Mouse (Mus musculus): ENCODE measurements at regions not wholly inside any gene's neighbourhood (a gene's known extent, or its start where the extent isn't known, plus 50 kb on each side); places are given as distances from the start of the nearest gene placed in this dataset.
A peak's percentile ranks its signal among the peaks of the same experiment; 100 is the strongest.

DNA sequence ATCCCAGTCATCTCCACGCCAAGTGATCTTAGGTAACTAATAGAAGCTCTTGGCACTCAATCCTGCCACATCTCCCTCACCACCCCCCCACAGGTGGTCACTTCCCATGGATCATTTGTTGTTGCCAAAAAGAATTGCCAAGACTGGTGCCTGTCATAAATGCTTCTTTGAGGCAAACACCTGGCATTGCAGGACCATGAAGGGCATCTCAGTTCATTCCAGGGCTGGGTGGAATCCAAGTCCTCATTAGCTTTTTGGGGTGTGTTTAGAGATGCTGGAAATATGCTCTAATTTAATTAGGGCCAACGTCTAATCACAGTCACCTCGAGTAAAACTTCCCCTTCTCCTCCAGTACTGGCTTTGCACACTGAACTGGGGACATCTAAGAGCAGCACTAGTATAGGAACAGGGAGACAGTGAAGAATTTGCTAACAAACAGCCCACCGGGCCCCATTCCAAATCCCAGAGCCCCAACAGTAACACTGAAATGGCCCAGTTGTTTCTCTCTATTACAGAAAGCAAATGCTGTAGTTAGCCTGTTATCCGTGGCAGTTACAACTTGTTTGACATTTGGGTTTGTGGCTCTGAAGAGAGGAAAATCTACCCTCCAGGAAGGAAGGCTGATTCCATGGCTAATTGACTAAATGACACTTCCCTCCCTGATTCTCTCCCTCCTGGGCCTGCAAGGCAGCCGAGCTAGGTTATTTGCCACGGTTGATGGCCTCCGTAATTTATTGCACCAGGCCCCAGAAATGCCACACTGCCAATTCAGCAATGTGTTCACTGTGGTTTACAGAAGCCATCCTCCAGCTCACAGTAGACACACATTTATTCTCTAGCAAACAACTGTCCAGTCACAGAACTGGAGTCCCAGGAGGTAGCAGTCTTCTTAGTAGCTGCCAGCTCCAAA is 164.2 kb upstream of the Bdnf start:
- 43% methylated on average over 8 of the region's 8 CpGs for WGBS
- H3K9me3 ChIP-seq, result no peaks in the 10 kb centered on the region
- H3K4me3 ChIP-seq, result no peak overlapping the region
- peaks cover 16% of the 10 kb centered on the region for H3K4me1 ChIP-seq (replicated peaks)
- peak overlapping the region; percentile 31; the same call in 1 of the 2 replicates for H3K27ac ChIP-seq
- ATAC-seq (ENCODE audit: low FRiP score), result peak; percentile 93
- no peaks in the 10 kb centered on the region for H3K36me3 ChIP-seq
- H3K27me3 ChIP-seq, result 0 out of 2 replicates have a peak, but pooled peaks cover 2% of the 10 kb centered on the region
- H3K9ac ChIP-seq, result no peak overlapping the region
- no peak overlapping the region for H3K4me2 ChIP-seq

DNA sequence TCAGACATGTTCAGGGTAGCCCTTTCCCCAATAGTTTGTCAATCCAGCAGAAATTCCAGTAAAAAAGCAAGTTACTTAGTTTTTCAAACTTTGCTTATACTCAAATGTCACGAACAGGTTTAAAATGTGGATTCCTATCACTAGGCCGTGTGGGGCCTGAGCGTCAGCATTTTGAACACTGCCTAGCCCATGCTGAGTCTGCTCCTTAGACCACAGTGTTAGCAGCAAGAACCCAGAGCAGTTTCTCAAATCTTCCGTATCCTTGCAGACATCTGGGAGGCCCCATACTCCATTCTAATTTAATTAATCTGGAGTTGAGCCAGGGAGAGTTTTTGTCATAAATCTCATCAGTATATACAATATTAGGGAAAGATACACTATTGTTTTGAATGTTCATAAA is 163.4 kb upstream of the Bdnf start:
- Histone ChIP-seq H3K4me2 (no peak overlapping the region), H3K27me3 (0 out of 2 replicates have a peak, but pooled peaks cover 2% of the 10 kb centered on the region), H3K27ac (no peak overlapping the region), H3K9ac (no peak overlapping the region), H3K4me3 (no peak overlapping the region), H3K9me3 (no peaks in the 10 kb centered on the region), H3K36me3 (no peaks in the 10 kb centered on the region), H3K4me1 (replicated peaks) (peaks cover 16% of the 10 kb centered on the region)
- ATAC-seq (ENCODE audit: low FRiP score), result peak; percentile 26; the same call in 1 of the 2 replicates
- 72% methylated on average over 4 of the region's 4 CpGs for WGBS

DNA sequence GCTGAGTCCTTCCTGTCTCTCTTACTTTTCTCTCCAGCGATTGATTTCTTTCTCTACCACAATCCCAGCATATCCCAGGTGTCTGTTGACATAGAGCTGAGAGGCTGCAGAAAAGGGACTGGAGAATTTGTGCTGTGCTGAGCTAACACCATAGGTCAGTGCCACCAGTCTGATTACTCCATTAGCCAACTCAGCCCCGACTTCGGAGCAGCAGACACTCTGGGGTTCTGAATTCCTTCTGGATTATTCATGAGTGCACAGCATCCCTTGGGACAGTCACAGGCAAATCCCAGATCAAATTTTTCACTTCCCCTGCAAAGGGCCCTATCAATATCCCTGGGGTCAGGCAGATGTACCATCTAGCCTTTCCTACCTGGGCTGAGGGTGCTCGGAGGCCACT is 155.2 kb upstream of the Bdnf start:
- ATAC-seq (ENCODE audit: low FRiP score), result no peak
- Histone ChIP-seq H3K36me3 (no peaks in the 10 kb centered on the region), H3K27me3 (no peaks in the 10 kb centered on the region), H3K4me1 (replicated peaks) (no peaks in the 10 kb centered on the region), H3K27ac (no peak overlapping the region), H3K9ac (no peak overlapping the region), H3K4me2 (no peak overlapping the region), H3K4me3 (no peak overlapping the region), H3K9me3 (no peaks in the 10 kb centered on the region)
- WGBS, result 81% methylated on average over 4 of the region's 4 CpGs

DNA sequence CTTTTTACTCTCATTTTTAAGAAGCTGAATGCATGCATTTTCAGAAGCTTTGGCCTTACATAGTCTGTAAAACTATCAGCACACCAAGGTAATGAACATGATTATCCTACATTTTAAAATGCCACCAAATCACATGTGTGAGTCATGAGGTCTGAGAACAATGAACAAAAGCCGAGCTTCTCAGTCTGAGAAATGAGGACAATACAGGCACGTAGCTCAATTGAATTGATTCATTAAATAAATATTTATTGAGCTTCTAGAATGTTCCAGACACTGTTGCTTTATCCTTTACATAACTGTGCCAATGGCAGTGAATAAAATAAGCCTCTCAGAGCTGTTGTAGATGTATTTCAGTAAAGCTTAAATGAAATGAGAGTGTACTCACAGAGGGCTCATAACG is 154.0 kb upstream of the Bdnf start:
- H3K27ac ChIP-seq, result no peak overlapping the region
- no peaks in the 10 kb centered on the region for H3K4me1 ChIP-seq (replicated peaks)
- no peaks in the 10 kb centered on the region for H3K27me3 ChIP-seq
- H3K36me3 ChIP-seq, result no peaks in the 10 kb centered on the region
- no peak for ATAC-seq (ENCODE audit: low FRiP score)
- H3K4me2 ChIP-seq, result no peak overlapping the region
- no peak overlapping the region for H3K4me3 ChIP-seq
- 71% methylated on average over 3 of the region's 3 CpGs for WGBS
- H3K9me3 ChIP-seq, result no peaks in the 10 kb centered on the region
- no peak overlapping the region for H3K9ac ChIP-seq

GRCm38 (mm10) chr2:109539519-109539918 is 135.0 kb upstream of the Bdnf start:
- H3K9me3 ChIP-seq, result no peaks in the 10 kb centered on the region
- H3K27me3 ChIP-seq, result no peaks in the 10 kb centered on the region
- H3K36me3 ChIP-seq, result no peaks in the 10 kb centered on the region
- H3K9ac ChIP-seq, result no peak overlapping the region
- no peak for ATAC-seq (ENCODE audit: low FRiP score)
- no peak overlapping the region for H3K4me2 ChIP-seq
- WGBS, result 75% methylated on average over 1 of the region's 1 CpGs
- no peaks in the 10 kb centered on the region for H3K4me1 ChIP-seq (replicated peaks)
- H3K27ac ChIP-seq, result no peak overlapping the region
- H3K4me3 ChIP-seq, result no peak overlapping the region

DNA sequence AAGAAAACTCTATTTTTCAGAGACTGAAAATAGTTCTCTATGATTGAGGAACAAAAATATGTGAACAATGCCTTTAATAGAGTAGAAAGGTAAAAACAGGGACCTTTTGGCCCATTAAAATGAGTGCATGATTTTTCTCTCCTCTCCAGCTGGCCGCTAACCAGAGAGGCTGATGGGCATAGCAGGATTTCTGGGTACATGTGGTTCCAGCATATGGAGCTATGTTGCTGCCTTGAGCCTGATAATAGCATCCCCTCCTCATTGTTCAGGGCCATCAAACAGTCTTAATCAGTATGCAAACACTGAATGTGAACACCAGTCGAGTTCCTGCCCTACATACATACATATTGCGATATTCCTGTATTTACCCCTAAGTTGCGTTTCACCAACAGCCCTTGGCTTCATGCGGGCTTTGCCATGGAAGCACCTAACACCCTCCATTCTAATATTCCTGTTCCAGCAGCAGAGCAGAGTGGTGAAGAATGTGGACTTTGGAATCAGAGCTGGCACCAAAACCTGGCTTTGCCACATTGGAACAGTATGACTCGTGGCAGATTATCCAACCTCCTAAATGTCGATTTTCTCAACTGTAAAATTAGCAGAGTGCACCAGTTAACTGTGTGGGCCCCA is 127.9 kb upstream of the Bdnf start:
- Histone ChIP-seq H3K27me3 (no peaks in the 10 kb centered on the region), H3K9me3 (no peaks in the 10 kb centered on the region), H3K4me2 (no peak overlapping the region), H3K4me3 (no peak overlapping the region), H3K9ac (no peak overlapping the region), H3K36me3 (no peaks in the 10 kb centered on the region), H3K27ac (no peak overlapping the region), H3K4me1 (replicated peaks) (no peaks in the 10 kb centered on the region)
- ATAC-seq (ENCODE audit: low FRiP score), result no peak
- 91% methylated on average over 7 of the region's 7 CpGs for WGBS

DNA sequence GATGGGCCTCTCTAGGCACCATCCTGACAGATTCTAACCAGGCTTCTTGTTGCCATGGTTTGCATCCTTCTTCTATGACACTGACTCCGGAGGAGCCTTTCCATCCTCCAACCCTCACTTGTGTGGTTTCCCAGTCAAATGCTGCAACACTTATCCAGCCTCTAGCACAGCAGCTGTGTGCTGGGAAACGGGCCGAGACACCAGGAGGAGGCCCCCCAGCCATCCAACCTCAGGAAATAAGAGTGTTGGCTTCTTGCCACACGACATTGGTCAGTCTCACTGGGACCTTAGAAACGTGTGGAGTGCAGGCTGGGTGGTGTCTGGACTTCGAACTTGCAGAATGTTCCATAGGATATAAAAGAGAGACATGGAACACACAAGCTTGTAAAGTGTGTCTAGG is 119.9 kb upstream of the Bdnf start:
- no peaks in the 10 kb centered on the region for H3K36me3 ChIP-seq
- no peak overlapping the region for H3K9ac ChIP-seq
- H3K9me3 ChIP-seq, result no peaks in the 10 kb centered on the region
- H3K27ac ChIP-seq, result no peak overlapping the region
- 88% methylated on average over 6 of the region's 6 CpGs for WGBS
- no peak for ATAC-seq (ENCODE audit: low FRiP score)
- no peaks in the 10 kb centered on the region for H3K4me1 ChIP-seq (replicated peaks)
- H3K4me2 ChIP-seq, result no peak overlapping the region
- H3K27me3 ChIP-seq, result no peaks in the 10 kb centered on the region
- H3K4me3 ChIP-seq, result no peak overlapping the region

- no peak overlapping the region for H3K4me3 ChIP-seq
- no peaks in the 10 kb centered on the region for H3K9me3 ChIP-seq
- H3K27ac ChIP-seq, result no peak overlapping the region
- no peak overlapping the region for H3K4me2 ChIP-seq
- WGBS, result 86% methylated on average over 9 of the region's 9 CpGs
- no peaks in the 10 kb centered on the region for H3K4me1 ChIP-seq (replicated peaks)
- no peak for ATAC-seq (ENCODE audit: low FRiP score)
- H3K9ac ChIP-seq, result no peak overlapping the region
- no peaks in the 10 kb centered on the region for H3K36me3 ChIP-seq
- H3K27me3 ChIP-seq, result no peaks in the 10 kb centered on the region
These were observed 115.1 kb upstream of the Bdnf start for GRCm38 (mm10) chr2:109559088-109560030.

DNA sequence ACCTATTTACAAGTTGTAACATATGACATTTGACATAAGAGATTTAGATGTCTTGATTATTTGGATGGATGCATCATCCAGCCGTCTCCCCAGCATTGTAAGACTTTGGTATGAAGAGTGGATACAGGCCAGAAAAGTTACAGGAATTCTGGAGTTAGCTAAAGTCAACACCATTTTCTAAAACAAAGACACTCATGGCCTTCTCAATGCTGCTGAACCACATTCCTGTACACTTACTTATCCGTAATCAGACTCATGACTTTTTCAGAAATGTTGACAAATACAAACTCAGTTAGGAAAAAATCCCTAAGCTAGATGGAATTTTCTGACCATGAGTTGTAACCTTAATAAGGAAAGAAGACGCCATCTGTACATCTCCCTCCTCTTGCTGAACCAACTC is 111.5 kb upstream of the Bdnf start:
- no peak overlapping the region for H3K9ac ChIP-seq
- H3K27me3 ChIP-seq, result no peaks in the 10 kb centered on the region
- no peaks in the 10 kb centered on the region for H3K4me1 ChIP-seq (replicated peaks)
- WGBS, result 92% methylated on average over 3 of the region's 3 CpGs
- no peaks in the 10 kb centered on the region for H3K9me3 ChIP-seq
- no peak overlapping the region for H3K27ac ChIP-seq
- ATAC-seq (ENCODE audit: low FRiP score), result no peak
- no peak overlapping the region for H3K4me3 ChIP-seq
- H3K36me3 ChIP-seq, result no peaks in the 10 kb centered on the region
- no peak overlapping the region for H3K4me2 ChIP-seq

- Histone ChIP-seq H3K4me3 (no peak overlapping the region), H3K4me1 (replicated peaks) (peaks cover 6% of the 10 kb centered on the region; the same call in 1 of the 2 replicates), H3K9me3 (no peaks in the 10 kb centered on the region)
These were observed 97.6 kb upstream of the Bdnf start for GRCm38 (mm10) chr2:109576946-109577345.

DNA sequence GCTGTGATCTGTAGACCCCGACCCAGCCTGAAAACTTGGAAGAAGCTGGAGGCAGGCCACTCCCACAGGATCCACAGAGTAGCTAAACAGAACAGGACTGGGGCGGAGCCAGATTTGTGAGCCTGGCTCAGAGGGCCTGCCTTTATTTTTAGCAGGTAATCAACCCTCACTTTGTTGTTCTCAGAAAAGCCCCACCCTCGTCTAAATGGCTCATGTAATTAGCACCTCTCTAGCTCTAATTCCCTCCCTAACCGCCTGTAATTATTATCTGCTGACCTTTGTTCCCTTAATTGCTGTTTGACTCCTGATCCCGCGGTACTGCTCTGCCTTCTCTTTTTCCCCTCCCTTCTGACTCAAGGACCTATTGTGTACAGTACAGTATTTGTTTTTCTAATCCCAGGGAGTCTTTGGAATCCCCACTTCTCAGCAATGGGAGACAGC is 95.6 kb upstream of the Bdnf start:
- Histone ChIP-seq H3K36me3 (no peaks in the 10 kb centered on the region), H3K9ac (no peak overlapping the region), H3K27me3 (no peaks in the 10 kb centered on the region), H3K4me3 (no peak overlapping the region), H3K4me1 (replicated peaks) (peaks cover 6% of the 10 kb centered on the region; the same call in 1 of the 2 replicates), H3K4me2 (0 out of 2 replicates have a peak overlapping the region, but pooled peaks have one; percentile 6), H3K27ac (no peak overlapping the region), H3K9me3 (no peaks in the 10 kb centered on the region)
- 9% methylated on average over 6 of the region's 6 CpGs for WGBS
- ATAC-seq (ENCODE audit: low FRiP score), result no peak

More at GRCm38 (mm10) chr2:109576946-109577345, 97.6 kb upstream of the Bdnf start:
- Histone ChIP-seq H3K27me3 (no peaks in the 10 kb centered on the region), H3K27ac (no peak overlapping the region), H3K36me3 (no peaks in the 10 kb centered on the region), H3K9ac (no peak overlapping the region), H3K4me2 (no peak overlapping the region)
- no peak for ATAC-seq (ENCODE audit: low FRiP score)

Measured in hindbrain, embryonic 13.5 days (tissue).